Mouse (Mus musculus) embryonic fibroblast, embryonic 13.5 days (primary cell): ENCODE results near the gene Ppfia1.

ENCODE experiments used
- CTCF ChIP-seq: IDR thresholded peaks from 2 replicates; pipeline ENCODE4 v1.5.1; 2011; ENCODE audit warnings: mild to moderate bottlenecking, control low read depth, low read length, moderate library complexity, borderline replicate concordance; ENCODE audit not compliant: insufficient read depth
- POLR2A ChIP-seq: IDR thresholded peaks from 2 replicates; pipeline ENCODE4 v1.6.1; 2011; ENCODE audit warnings: low read depth, mild to moderate bottlenecking, control low read depth, low read length, moderate library complexity

- TF ChIP-seq POLR2A (no peak), CTCF (no peak)
Measured at GRCm38 (mm10) chr7:144531585-144532378, 21.7 kb downstream of the Ppfia1 start.
